Mouse (Mus musculus) brain, embryonic 14.5 days (tissue): ENCODE measurements around the gene Kif3a.

Experiments
- CTCF ChIP-seq: fragments of 200-500 bp; IDR thresholded peaks from 2 replicates; pipeline ENCODE4 v1.5.1; 2012; ENCODE audit warnings: inconsistent platforms, mild to moderate bottlenecking, moderate library complexity, borderline replicate concordance; ENCODE audit not compliant: insufficient read depth, insufficient read length; ENCODE audit errors: extremely low read depth
- POLR2A ChIP-seq: fragments of 200-500 bp; IDR thresholded peaks from 2 replicates; pipeline ENCODE4 v1.6.1; 2012; ENCODE audit warnings: mild to moderate bottlenecking, inconsistent platforms, borderline replicate concordance; ENCODE audit not compliant: poor library complexity, insufficient read depth, insufficient read length, severe bottlenecking; ENCODE audit errors: extremely low read depth

- TF ChIP-seq CTCF: no peak
- no peak for TF ChIP-seq POLR2A
These were observed 56.4 kb downstream of the Kif3a start for GRCm38 (mm10) chr11:53623573-53623972.
